20 mouse cellular contexts compared by ENCODE assay signal in genomic region chr13:54581385-54581784, GRCm38 (mm10). TPM values are rescaled to one million over a fixed set of nuclear protein-coding genes. Genes with fewer than 3 reads are reported as not detected.
DNase-seq lines count a peak whose midpoint lies in the region; ATAC-seq and TF ChIP-seq lines count a peak whose summit lies in the region.
"Had no signal": no experiment of that assay in that cellular context is flagged by ENCODE, and none has a peak within 500 bp of the region (broad histone marks: within the 10 kb centered on the region; RNA-seq: fewer than 3 reads in every experiment).

No protein-coding gene starts in this region.

- no peak overlapping the region for H3K4me2 ChIP-seq in stomach, postnatal 0 days (replicated peaks; ENCODE audit: low read depth)
- H3K4me2 ChIP-seq: embryonic facial prominence, embryonic 12.5 days; forebrain, embryonic 15.5 days; hindbrain, embryonic 12.5 days had no signal

- H3K9ac ChIP-seq in stomach, postnatal 0 days (ENCODE audit: low read length): no peak overlapping the region
- H3K9ac ChIP-seq: embryonic facial prominence, embryonic 12.5 days; forebrain, embryonic 15.5 days; hindbrain, embryonic 12.5 days had no signal

- peaks cover 14% of the 10 kb centered on the region for H3K36me3 ChIP-seq in stomach, postnatal 0 days (ENCODE audit: control insufficient read depth, insufficient read depth, low read length)

- no peak overlapping the region for H3K4me3 ChIP-seq in lung, adult 2 months (replicated peaks; ENCODE audit: extremely low read depth, low read depth, low read length)
- no peak overlapping the region for H3K4me3 ChIP-seq in stomach, postnatal 0 days (ENCODE audit: low read depth, low read length)
- H3K4me3 ChIP-seq: embryonic facial prominence, embryonic 12.5 days; forebrain, embryonic 15.5 days; heart, embryonic 10.5 days; hindbrain, embryonic 12.5 days had no signal

- peak overlapping the region; percentile 77 for H3K27ac ChIP-seq in stomach, postnatal 0 days (replicated peaks)
- H3K27ac ChIP-seq: embryonic facial prominence, embryonic 12.5 days; heart, embryonic 10.5 days had no signal

- H3K4me1 ChIP-seq in lung, adult 2 months (ENCODE audit: control insufficient read depth, insufficient read depth, low read length): peaks cover 9% of the 10 kb centered on the region
- H3K4me1 ChIP-seq in stomach, postnatal 0 days (replicated peaks; ENCODE audit: control insufficient read depth, insufficient read depth): no peaks in the 10 kb centered on the region; the same call in 1 of the 2 replicates
- H3K4me1 ChIP-seq: heart, embryonic 10.5 days had no signal

- no peaks in the 10 kb centered on the region for H3K9me3 ChIP-seq in stomach, postnatal 0 days (ENCODE audit: control insufficient read depth, low read length)
- H3K9me3 ChIP-seq: embryonic facial prominence, embryonic 12.5 days; forebrain, embryonic 15.5 days; G1E; heart, embryonic 10.5 days; hindbrain, embryonic 12.5 days had no signal

- ATAC-seq in stomach, postnatal 0 days (ENCODE audit: low FRiP score, low TSS enrichment): peak; percentile 80
- ATAC-seq: CD4-positive, CD25-positive, alpha-beta regulatory T cell, adult 4 months; forebrain, embryonic 15.5 days had no signal

- DNase-seq in kidney, adult 11 months: peak; percentile 34
- no peak for DNase-seq in kidney, postnatal 10 days
- peak; percentile 43 to 69 for DNase-seq in lung, adult 18-20 months
- no peak for DNase-seq in lung, adult 2 months
- peak; percentile 46 for DNase-seq in Muller cell, postnatal 12 days (ENCODE audit: inconsistent ontology term)
- peak; percentile 58 for DNase-seq in stomach, postnatal 0 days (ENCODE audit: low spot score)
- DNase-seq in cerebellum, postnatal 36 days: no peak
- DNase-seq: B cell, adult 2 months; cerebellum, adult 11 months; cerebellum, adult 8-10 months; cerebellum, postnatal 14 days; gastrocnemius, postnatal 36 days; heart, postnatal 10 days; heart, postnatal 4 days had no signal

- 40% methylated on average over 2 of the region's 2 CpGs for WGBS in lung, adult 2 months
- WGBS in stomach, postnatal 0 days: 51% methylated on average over 2 of the region's 2 CpGs

- no peak for TF ChIP-seq EP300 in stomach, postnatal 0 days (optimal IDR thresholded peaks at IDR 0.05)

- TF ChIP-seq POLR2A in lung, adult 2 months (IDR thresholded peaks at IDR 0.05; ENCODE audit: borderline replicate concordance, extremely low read depth, low read depth, low read length): no peak

- H3K27me3 ChIP-seq in stomach, postnatal 0 days (ENCODE audit: control insufficient read depth, insufficient read depth, low read length): no peaks in the 10 kb centered on the region
- H3K27me3 ChIP-seq: embryonic facial prominence, embryonic 12.5 days; forebrain, embryonic 15.5 days; hindbrain, embryonic 12.5 days had no signal

- no peak for TF ChIP-seq CTCF in lung, adult 2 months (IDR thresholded peaks at IDR 0.05; ENCODE audit: insufficient read depth, low read length)
- TF ChIP-seq CTCF in stomach, postnatal 0 days (IDR thresholded peaks at IDR 0.05; ENCODE audit: low read depth): no peak

RNA-seq across cellular contexts. Expression of gene Arl10, which starts 6.6 kb away (rescaled TPM):
- 30.8 and 41.5 TPM in 2 replicates for polyA plus RNA-seq in lung, adult 2 months (2012; rRNA removed)
- 13.3 and 14.4 TPM in 2 replicates for polyA plus RNA-seq in stomach, postnatal 0 days (2015; fragmentation: Nextera tagmentation; extraction: Ambion mirVana)

RNA-seq across cellular contexts. Expression of gene Nop16, which starts 8.5 kb away (rescaled TPM):
- 4.8 and 9.1 TPM in 2 replicates for polyA plus RNA-seq in lung, adult 2 months (2012; rRNA removed)
- polyA plus RNA-seq in stomach, postnatal 0 days (2015; fragmentation: Nextera tagmentation; extraction: Ambion mirVana): 51.2 and 53.5 TPM in 2 replicates

RNA-seq across cellular contexts. Expression of gene Higd2a, which starts 8.6 kb away (rescaled TPM):
- 110 and 112 TPM in 2 replicates for polyA plus RNA-seq in lung, adult 2 months (2012; rRNA removed)
- 282 and 289 TPM in 2 replicates for polyA plus RNA-seq in stomach, postnatal 0 days (2015; fragmentation: Nextera tagmentation; extraction: Ambion mirVana)

RNA-seq across cellular contexts. Expression of gene 4833439L19Rik, which starts 16.1 kb away (rescaled TPM):
- 106 TPM in 2 replicates for polyA plus RNA-seq in lung, adult 2 months (2012; rRNA removed)
- 87.0 and 96.8 TPM in 2 replicates for polyA plus RNA-seq in stomach, postnatal 0 days (2015; fragmentation: Nextera tagmentation; extraction: Ambion mirVana)

RNA-seq across cellular contexts. Expression of gene Cltb, which starts 29.8 kb away (rescaled TPM):
- 96.4 and 109 TPM in 2 replicates for polyA plus RNA-seq in lung, adult 2 months (2012; rRNA removed)
- polyA plus RNA-seq in stomach, postnatal 0 days (2015; fragmentation: Nextera tagmentation; extraction: Ambion mirVana): 156 and 160 TPM in 2 replicates

Comparison
In these comparisons a context has a peak if more than half of its experiments do, and no peak if none do; other contexts are left out.
1. DNase-seq: peak in kidney, adult 11 months (single experiment), lung, adult 18-20 months (2 of 2), Muller cell, postnatal 12 days (single experiment) and stomach, postnatal 0 days (single experiment); none in kidney, postnatal 10 days (single experiment), lung, adult 2 months (single experiment) and cerebellum, postnatal 36 days (0 of 2).